Mouse (Mus musculus): ENCODE data around the gene Xxylt1.

Xxylt1 gene

DNA sequence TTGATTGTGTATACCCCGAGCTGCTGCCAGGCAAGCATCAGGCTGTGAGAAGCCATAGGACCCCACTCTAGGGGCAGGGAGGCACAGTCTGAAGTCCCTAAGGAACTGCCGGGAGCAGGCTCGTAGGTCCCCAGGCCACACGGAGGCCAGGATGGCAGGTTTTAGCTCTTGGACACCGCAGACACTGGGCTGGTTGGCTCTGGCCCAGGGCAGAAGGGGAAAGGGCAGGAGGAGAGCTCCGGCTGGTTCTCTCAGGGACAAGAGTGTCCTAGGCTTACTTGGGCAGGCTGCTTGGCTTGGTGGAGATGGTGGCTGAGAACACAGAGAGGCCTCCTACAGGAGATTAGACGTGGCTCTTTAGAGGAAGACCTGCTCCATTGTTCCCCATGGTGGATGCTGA lies 162.4 kb downstream of the Xxylt1 start:
- no peak for DNase-seq (ENCODE audit: low spot score in 2 of 2)

DNA sequence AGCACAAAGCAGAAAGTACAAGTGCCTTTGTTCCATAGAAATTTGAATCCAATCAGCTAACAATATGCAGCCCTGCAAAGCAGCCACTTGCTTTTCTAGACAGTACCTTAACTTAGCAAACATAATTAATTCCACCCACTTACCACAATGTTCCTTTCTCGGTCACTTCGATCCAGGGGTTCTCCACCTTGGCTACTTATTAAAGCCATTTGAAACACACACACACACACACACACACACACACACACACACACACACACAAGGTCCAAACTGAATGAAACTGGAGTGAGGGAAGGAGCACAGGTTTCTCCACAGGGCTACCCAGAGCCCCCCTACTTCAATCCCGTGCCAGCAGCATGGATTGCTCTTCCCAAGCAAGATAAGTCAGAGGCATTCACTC lies 164.3 kb downstream of the Xxylt1 start:
- no peak for DNase-seq (ENCODE audit: low spot score in 2 of 2)

DNA sequence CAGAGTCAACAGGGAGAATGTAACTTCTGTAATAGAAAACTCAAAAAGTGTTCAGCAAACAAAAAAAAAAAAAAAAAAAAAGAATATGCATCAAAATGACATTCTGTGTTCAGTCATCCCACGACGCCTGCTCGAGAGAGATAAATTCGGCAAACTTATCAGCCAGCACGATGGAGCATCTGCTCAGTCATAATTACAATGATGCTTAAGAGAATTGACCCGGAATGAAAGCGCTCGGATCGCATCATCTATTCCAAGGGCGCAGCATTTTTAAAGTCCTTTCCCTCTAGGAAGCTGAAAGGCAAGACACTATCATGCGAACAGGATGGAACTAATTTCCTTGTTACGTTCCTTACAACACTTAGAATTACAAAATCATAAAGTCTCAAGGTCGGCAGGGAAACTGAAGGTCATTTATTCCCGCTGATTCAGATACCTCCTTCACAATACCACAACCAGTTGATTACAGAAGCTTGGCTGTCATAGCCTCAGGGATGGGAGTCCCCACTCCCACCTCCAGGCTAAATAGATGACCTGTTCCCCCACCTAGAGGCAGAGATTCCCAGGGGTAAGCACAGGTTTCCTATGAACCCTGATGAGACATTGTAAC lies 165.5 kb downstream of the Xxylt1 start:
- DNase-seq (ENCODE audit: low spot score in 2 of 2) = no peak

Measured in cerebellum, postnatal 4 days (tissue).